Mouse (Mus musculus): ENCODE data around the gene Sik2.

Sik2 gene

GRCm38 (mm10) chr9:50865803-50866202 is 143.1 kb downstream of the Sik2 start:
- DNase-seq (ENCODE audit: low spot score in 2 of 2), result no peak

- no peak for DNase-seq (ENCODE audit: low spot score in 2 of 2)
Measured at GRCm38 (mm10) chr9:50864877-50865276, 144.0 kb downstream of the Sik2 start.

GRCm38 (mm10) chr9:50863824-50864223 is 145.0 kb downstream of the Sik2 start:
- DNase-seq (ENCODE audit: low spot score in 2 of 2), result no peak

GRCm38 (mm10) chr9:50861119-50861839 is 147.6 kb downstream of the Sik2 start:
- DNase-seq (ENCODE audit: low spot score in 2 of 2), result no peak

DNA sequence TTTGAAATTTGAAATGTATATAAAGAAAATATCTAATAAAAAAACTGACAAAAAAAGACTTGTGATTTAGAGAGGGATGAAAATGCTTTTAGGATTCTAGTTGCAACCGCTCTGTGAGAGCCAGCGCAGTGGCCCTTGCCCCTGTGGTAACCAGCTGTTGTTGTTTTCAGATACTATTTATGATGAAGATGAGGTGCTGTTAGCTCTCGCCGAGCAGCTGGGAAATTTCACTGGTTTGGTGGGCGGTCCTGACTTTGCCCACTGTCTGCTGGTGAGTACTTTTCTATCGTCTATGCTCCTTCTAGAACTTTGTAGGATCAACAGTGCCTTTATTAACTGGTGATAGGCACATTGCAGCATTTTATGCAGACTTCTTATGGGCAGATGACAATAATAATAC is 150.2 kb downstream of the Sik2 start:
- no peak for DNase-seq (ENCODE audit: low spot score in 2 of 2)

GRCm38 (mm10) chr9:50857082-50857641 is 151.7 kb downstream of the Sik2 start:
- no peak for DNase-seq (ENCODE audit: low spot score in 2 of 2)

DNA sequence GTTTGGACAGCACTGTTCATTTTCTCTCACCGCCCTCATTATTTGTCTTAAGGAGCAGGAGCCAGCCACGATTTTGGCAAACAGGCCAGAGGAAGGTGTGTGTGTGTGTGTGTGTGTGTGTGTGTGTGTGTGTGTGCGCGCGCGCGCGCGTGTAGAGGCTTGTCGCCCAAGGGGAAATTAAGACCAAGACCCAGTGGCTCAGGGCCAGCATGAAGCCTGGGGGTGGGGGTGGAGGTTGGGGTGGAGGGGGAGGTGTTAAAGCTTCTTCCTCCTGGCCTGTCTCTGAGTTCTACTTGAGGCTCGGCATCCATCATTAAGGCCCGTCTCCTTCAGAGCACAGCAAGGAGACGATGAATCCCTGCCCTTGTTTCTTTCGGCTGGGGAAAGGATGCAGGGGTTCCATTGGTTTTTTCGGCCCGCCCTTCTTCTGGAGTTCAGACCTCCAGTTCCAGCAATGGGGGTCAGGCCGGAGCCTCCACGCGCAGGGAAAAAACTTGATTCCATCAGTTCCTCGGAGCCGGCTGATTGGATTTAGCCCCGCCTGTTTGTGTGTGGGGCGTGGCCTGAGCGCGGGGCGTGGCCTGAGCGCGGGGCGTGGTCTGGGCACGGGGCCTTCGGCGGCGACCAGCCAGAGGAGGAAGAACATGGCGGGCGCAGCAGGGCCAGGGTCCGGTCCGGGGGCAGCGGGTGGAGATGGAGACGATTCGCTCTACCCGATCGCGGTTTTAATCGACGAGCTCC is 152.4 kb downstream of the Sik2 start:
- peak; percentile 90 to 94 for DNase-seq (ENCODE audit: low spot score in 2 of 2)

- no peak for DNase-seq (ENCODE audit: low spot score in 2 of 2)
Measured at GRCm38 (mm10) chr9:50855780-50856179, 153.1 kb downstream of the Sik2 start.

DNA sequence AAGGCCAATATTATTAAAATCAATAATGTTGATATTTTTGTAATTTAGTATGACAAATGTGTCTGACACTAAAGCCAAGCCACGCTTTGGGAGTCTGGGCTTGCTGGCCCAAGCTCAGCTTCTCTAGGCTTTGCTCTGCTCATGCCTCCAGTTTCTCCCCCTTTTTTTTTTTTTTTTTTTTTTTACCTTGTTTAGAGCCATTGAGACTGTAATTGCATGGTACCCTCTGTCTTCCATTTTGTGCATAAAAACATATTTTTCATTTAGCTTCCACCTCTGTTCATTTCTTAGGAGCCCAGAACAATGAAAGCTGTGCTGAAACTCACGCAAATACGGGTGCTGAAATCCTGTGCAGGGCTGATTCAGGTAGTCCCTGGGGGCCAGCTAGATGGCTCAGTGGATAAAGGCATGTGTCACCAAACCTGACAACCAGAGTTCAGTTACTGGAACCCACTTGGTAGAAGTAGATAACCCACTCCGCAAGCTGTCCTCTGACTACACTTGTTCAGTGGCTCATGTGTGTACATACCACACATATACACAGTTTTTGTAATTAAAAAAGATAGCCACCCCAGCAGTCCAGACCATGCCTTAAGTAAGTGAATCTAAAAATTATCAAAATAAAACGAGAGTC is 153.6 kb downstream of the Sik2 start:
- no peak for DNase-seq (ENCODE audit: low spot score in 2 of 2)

GRCm38 (mm10) chr9:50854376-50854775 is 154.5 kb downstream of the Sik2 start:
- DNase-seq (ENCODE audit: low spot score in 2 of 2), result no peak

GRCm38 (mm10) chr9:50852634-50853349 is 156.1 kb downstream of the Sik2 start:
- DNase-seq (ENCODE audit: low spot score in 2 of 2), result peak in 1 of 2 experiments; percentile 35

- DNase-seq (ENCODE audit: low spot score in 2 of 2), result no peak
Measured at GRCm38 (mm10) chr9:50850713-50851112, 158.2 kb downstream of the Sik2 start.

DNA sequence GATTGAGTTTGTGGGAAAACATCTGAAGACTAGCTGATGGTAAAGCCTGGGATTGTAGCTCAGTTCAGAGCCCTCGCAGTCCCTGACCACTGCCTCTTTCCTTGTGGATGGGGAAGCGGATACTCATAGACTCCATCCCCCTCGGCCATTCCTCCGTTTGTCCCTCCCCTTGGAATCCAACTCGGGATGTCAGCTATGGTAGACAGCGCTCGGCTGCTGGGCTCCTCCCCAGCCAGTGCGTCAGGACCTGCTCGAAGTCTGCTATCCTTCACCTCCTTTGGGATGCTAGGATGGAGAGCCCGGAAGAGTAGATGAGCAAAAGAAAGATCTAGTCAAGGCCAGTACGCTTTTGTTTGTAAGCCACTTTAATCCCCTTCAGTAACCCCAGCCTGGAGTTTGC is 158.6 kb downstream of the Sik2 start:
- DNase-seq (ENCODE audit: low spot score in 2 of 2), result no peak

GRCm38 (mm10) chr9:50849755-50850154 is 159.1 kb downstream of the Sik2 start:
- DNase-seq (ENCODE audit: low spot score in 2 of 2), result no peak

GRCm38 (mm10) chr9:50849249-50849648 is 159.6 kb downstream of the Sik2 start:
- peak; percentile 92 to 93 for DNase-seq (ENCODE audit: low spot score in 2 of 2)

DNA sequence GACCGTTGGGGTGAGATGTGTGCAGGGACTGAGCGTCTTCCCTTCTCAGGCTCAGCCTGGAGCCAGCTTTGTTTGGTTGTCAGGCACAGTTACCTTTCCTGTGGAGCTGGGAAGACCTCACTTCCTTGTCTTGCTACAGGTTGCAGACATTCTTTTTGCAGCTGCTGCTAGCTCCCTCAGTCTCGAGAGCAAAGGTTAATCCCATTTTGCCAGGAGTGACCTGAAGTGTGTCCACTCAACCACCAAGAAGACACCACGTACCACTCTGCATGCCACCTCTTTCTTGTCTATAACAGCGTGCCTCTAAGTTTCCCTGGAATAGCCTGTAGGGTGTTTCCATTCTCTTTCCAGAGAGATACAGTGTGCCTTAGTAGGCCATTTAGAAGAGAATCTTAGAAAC is 160.1 kb downstream of the Sik2 start:
- DNase-seq (ENCODE audit: low spot score in 2 of 2), result no peak

DNA sequence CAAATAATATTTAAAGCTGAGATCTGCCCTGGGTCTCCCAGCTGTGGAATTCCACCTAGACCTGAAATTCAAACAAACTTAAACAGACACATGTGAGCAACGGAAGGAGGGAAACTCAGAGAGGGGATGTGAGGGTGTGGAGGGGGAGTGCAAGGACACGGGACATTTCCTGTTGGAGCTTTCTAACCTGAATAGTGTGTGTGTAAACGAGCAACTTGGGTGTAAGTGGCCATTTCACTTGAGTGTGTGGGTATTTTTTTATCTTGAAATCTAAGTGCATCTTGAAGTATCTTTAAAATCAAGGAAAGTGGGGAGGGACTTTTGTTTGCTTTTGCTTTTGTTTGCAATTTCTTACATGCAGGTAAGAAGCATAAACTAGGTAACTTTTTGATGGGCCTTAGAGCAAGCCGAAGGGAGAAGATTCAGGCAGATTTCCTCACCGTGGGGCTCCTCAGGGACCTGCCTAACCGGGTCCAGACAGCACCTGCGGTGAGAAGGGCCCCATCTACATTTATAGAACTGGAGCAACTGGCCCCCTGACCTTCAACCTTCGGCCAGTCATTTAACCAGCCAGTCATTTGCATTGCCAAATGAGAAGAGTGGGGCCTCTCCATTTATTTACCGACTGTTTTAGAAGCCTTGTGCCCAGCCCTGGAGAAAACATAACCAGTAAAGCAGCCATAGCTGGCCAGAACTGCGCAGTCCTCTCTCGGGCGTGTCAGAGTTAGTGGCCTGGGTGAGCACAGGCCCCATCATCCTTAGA is 161.1 kb downstream of the Sik2 start:
- no peak for DNase-seq (ENCODE audit: low spot score in 2 of 2)

- DNase-seq (ENCODE audit: low spot score in 2 of 2), result no peak
Measured at GRCm38 (mm10) chr9:50847133-50847532, 161.7 kb downstream of the Sik2 start.

- no peak for DNase-seq (ENCODE audit: low spot score in 2 of 2)
Measured at GRCm38 (mm10) chr9:50845547-50845946, 163.3 kb downstream of the Sik2 start.

GRCm38 (mm10) chr9:50845081-50845480 is 163.8 kb downstream of the Sik2 start, which contains the start of gene Ppp2r1b:
Gene Ppp2r1b (plus strand): TSS chr9:50845301.
- DNase-seq (ENCODE audit: low spot score in 2 of 2), result no peak

All from cerebellum, postnatal 4 days (tissue).